Mouse (Mus musculus): ENCODE data around the gene Zfp651. TPM values are rescaled to one million over a fixed set of nuclear protein-coding genes. Genes with fewer than 3 reads are reported as not detected.

The Zfp651 gene
- polyA plus RNA-seq, 1 experiment, result 51.4 TPM

GRCm38 (mm10) chr9:121763716-121764115 is 4.6 kb downstream of the Zfp651 start:
- TF ChIP-seq POLR2A (IDR thresholded peaks at IDR 0.05; ENCODE audit: borderline replicate concordance, extremely low read depth, insufficient read depth, insufficient read length, poor library complexity, severe bottlenecking) (no peak), CTCF (IDR thresholded peaks at IDR 0.05; ENCODE audit: borderline replicate concordance, extremely low read depth, insufficient read depth, insufficient read length) (no peak)
- no peak for DNase-seq (ENCODE audit: low read depth)

- DNase-seq (ENCODE audit: low read depth), result no peak
Measured at GRCm38 (mm10) chr9:121765166-121765855, 6.2 kb downstream of the Zfp651 start.

GRCm38 (mm10) chr9:121772412-121772811 is 13.3 kb downstream of the Zfp651 start:
- no peak for DNase-seq (ENCODE audit: low read depth)
- TF ChIP-seq POLR2A (IDR thresholded peaks at IDR 0.05; ENCODE audit: borderline replicate concordance, extremely low read depth, insufficient read depth, insufficient read length, poor library complexity, severe bottlenecking) (no peak), CTCF (IDR thresholded peaks at IDR 0.05; ENCODE audit: borderline replicate concordance, extremely low read depth, insufficient read depth, insufficient read length) (no peak)

More at GRCm38 (mm10) chr9:121765166-121765855, 6.2 kb downstream of the Zfp651 start:
- TF ChIP-seq CTCF (IDR thresholded peaks at IDR 0.05; ENCODE audit: borderline replicate concordance, extremely low read depth, insufficient read depth, insufficient read length) (no peak), POLR2A (IDR thresholded peaks at IDR 0.05; ENCODE audit: borderline replicate concordance, extremely low read depth, insufficient read depth, insufficient read length, poor library complexity, severe bottlenecking) (no peak)

DNA sequence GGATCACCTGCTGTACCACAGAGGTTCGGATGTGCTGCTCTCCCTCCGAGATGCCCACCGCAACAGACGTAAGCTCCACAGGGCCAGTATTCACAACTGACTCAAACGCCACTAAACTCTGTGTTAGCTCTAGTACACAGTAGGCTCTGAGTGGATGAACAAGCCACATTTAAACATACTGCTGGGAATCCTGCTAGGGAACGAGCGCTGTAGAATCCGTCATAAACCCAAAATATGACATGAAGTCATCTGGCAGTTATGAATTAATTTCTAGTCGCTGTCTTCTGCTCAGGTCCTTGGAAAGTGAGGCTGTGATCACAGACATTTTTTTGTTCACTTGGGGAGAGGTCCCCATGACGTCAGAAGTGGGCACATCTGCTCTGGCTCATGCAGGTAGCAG is 16.8 kb downstream of the Zfp651 start:
- TF ChIP-seq POLR2A (IDR thresholded peaks at IDR 0.05; ENCODE audit: borderline replicate concordance, extremely low read depth, insufficient read depth, insufficient read length, poor library complexity, severe bottlenecking) (no peak), CTCF (IDR thresholded peaks at IDR 0.05; ENCODE audit: borderline replicate concordance, extremely low read depth, insufficient read depth, insufficient read length) (no peak)
- DNase-seq (ENCODE audit: low read depth), result no peak

GRCm38 (mm10) chr9:121776511-121776910 is 17.4 kb downstream of the Zfp651 start:
- TF ChIP-seq POLR2A (IDR thresholded peaks at IDR 0.05; ENCODE audit: borderline replicate concordance, extremely low read depth, insufficient read depth, insufficient read length, poor library complexity, severe bottlenecking), result no peak
- TF ChIP-seq CTCF (IDR thresholded peaks at IDR 0.05; ENCODE audit: borderline replicate concordance, extremely low read depth, insufficient read depth, insufficient read length), result no peak

GRCm38 (mm10) chr9:121777484-121778065 is 18.4 kb downstream of the Zfp651 start, which contains the start of gene Klhl40:
TSS of gene Klhl40 (plus strand) at chr9:121777607.
- no peak for TF ChIP-seq POLR2A (IDR thresholded peaks at IDR 0.05; ENCODE audit: borderline replicate concordance, extremely low read depth, insufficient read depth, insufficient read length, poor library complexity, severe bottlenecking)
- TF ChIP-seq CTCF (IDR thresholded peaks at IDR 0.05; ENCODE audit: borderline replicate concordance, extremely low read depth, insufficient read depth, insufficient read length), result no peak
- no peak for DNase-seq (ENCODE audit: low read depth)

More at GRCm38 (mm10) chr9:121776511-121776910, 17.4 kb downstream of the Zfp651 start:
- DNase-seq (ENCODE audit: low read depth), result no peak

GRCm38 (mm10) chr9:121778066-121778624 is 19.0 kb downstream of the Zfp651 start:
- TF ChIP-seq CTCF (IDR thresholded peaks at IDR 0.05; ENCODE audit: borderline replicate concordance, extremely low read depth, insufficient read depth, insufficient read length) (no peak), POLR2A (IDR thresholded peaks at IDR 0.05; ENCODE audit: borderline replicate concordance, extremely low read depth, insufficient read depth, insufficient read length, poor library complexity, severe bottlenecking) (no peak)
- DNase-seq (ENCODE audit: low read depth), result peak; percentile 67

DNA sequence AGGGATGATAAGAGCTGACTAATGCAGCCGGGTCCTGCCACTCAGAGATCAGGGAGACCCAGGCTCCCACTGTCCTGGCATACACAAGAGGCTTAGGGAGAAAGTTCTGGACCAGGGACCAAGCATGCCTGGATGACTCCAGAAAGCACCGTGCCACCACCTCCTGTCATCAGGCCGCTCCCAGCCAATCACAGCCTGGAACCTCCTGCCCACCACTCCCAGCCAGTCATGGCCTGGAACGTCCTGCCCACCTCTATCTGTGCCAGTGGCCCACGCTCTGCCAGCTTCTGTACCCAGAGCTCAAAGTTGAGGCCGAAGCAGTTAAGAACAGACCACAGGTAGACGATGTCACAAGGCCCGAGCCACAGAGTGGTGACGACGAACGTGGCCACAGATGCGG is 25.7 kb downstream of the Zfp651 start:
- no peak for DNase-seq (ENCODE audit: low read depth)
- TF ChIP-seq POLR2A (IDR thresholded peaks at IDR 0.05; ENCODE audit: borderline replicate concordance, extremely low read depth, insufficient read depth, insufficient read length, poor library complexity, severe bottlenecking), result no peak
- TF ChIP-seq CTCF (IDR thresholded peaks at IDR 0.05; ENCODE audit: borderline replicate concordance, extremely low read depth, insufficient read depth, insufficient read length), result no peak

DNA sequence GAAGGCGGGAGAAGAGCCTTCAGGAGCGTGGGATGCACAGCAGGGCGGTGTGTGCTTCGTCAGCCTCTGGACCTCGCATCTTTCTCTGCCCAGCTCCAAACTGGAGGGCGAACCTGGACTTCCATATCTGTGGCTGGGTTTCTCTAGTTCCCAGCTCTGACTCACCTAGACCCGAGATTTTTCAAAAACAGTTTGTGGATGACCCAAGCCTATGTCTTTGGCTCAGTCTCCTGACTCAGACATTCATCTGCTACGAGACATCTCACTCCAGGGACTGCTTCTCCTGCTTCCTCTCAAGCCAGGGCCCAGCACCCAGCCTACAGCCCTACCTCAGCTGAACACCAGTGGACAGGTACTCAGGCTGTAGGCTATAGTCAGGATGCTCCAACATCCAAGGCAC is 26.1 kb downstream of the Zfp651 start:
- no peak for DNase-seq (ENCODE audit: low read depth)
- TF ChIP-seq CTCF (IDR thresholded peaks at IDR 0.05; ENCODE audit: borderline replicate concordance, extremely low read depth, insufficient read depth, insufficient read length) (no peak), POLR2A (IDR thresholded peaks at IDR 0.05; ENCODE audit: borderline replicate concordance, extremely low read depth, insufficient read depth, insufficient read length, poor library complexity, severe bottlenecking) (no peak)

GRCm38 (mm10) chr9:121786359-121786758 is 27.2 kb downstream of the Zfp651 start:
- DNase-seq (ENCODE audit: low read depth), result no peak
- TF ChIP-seq CTCF (IDR thresholded peaks at IDR 0.05; ENCODE audit: borderline replicate concordance, extremely low read depth, insufficient read depth, insufficient read length) (no peak), POLR2A (IDR thresholded peaks at IDR 0.05; ENCODE audit: borderline replicate concordance, extremely low read depth, insufficient read depth, insufficient read length, poor library complexity, severe bottlenecking) (no peak)

GRCm38 (mm10) chr9:121791206-121791605 is 32.1 kb downstream of the Zfp651 start:
- TF ChIP-seq POLR2A (IDR thresholded peaks at IDR 0.05; ENCODE audit: borderline replicate concordance, extremely low read depth, insufficient read depth, insufficient read length, poor library complexity, severe bottlenecking), result no peak
- TF ChIP-seq CTCF (IDR thresholded peaks at IDR 0.05; ENCODE audit: borderline replicate concordance, extremely low read depth, insufficient read depth, insufficient read length), result no peak
- DNase-seq (ENCODE audit: low read depth), result peak; percentile 23

Measured in brain, embryonic 14.5 days (tissue).